Mouse (Mus musculus) heart, adult 11 months (tissue): ENCODE measurements around the gene Col6a5.

Source experiments
- DNase-seq: peaks from one replicate; pipeline ENCODE4 v3.0.0; 2022

The Col6a5 gene

GRCm38 (mm10) chr9:105960533-105960932 is at the start of gene Col6a5:
Gene Col6a5 (minus strand): TSS chr9:105960643.
- peak; percentile 98 for DNase-seq

GRCm38 (mm10) chr9:105997955-105998354 is 37.5 kb upstream of the Col6a5 start:
- DNase-seq = no peak

- DNase-seq = no peak
Measured at GRCm38 (mm10) chr9:105992425-105992824, 32.0 kb upstream of the Col6a5 start.

GRCm38 (mm10) chr9:105990099-105990498 is 29.7 kb upstream of the Col6a5 start:
- no peak for DNase-seq

- DNase-seq = no peak
Measured at GRCm38 (mm10) chr9:105989468-105989867, 29.0 kb upstream of the Col6a5 start.

GRCm38 (mm10) chr9:105988096-105988495 is 27.7 kb upstream of the Col6a5 start:
- no peak for DNase-seq

- no peak for DNase-seq
Measured at GRCm38 (mm10) chr9:105984931-105985519, 24.6 kb upstream of the Col6a5 start.

GRCm38 (mm10) chr9:105978479-105978878 is 18.0 kb upstream of the Col6a5 start:
- DNase-seq = no peak

GRCm38 (mm10) chr9:105976871-105977270 is 16.4 kb upstream of the Col6a5 start:
- peak; percentile 52 for DNase-seq

- DNase-seq = no peak
Measured at GRCm38 (mm10) chr9:105976314-105976713, 15.9 kb upstream of the Col6a5 start.

GRCm38 (mm10) chr9:105973736-105974135 is 13.3 kb upstream of the Col6a5 start:
- no peak for DNase-seq

- no peak for DNase-seq
Measured at GRCm38 (mm10) chr9:105972031-105972430, 11.6 kb upstream of the Col6a5 start.

GRCm38 (mm10) chr9:105971351-105971894 is 11.0 kb upstream of the Col6a5 start:
- DNase-seq = peak; percentile 80

GRCm38 (mm10) chr9:105970901-105971300 is 10.5 kb upstream of the Col6a5 start:
- DNase-seq = peak; percentile 79

- DNase-seq = peak; percentile 2
Measured at GRCm38 (mm10) chr9:105967976-105968375, 7.5 kb upstream of the Col6a5 start.

- DNase-seq = peak; percentile 5
Measured at GRCm38 (mm10) chr9:105959116-105959515, 1.3 kb downstream of the Col6a5 start.

GRCm38 (mm10) chr9:105949755-105950154 is 10.7 kb downstream of the Col6a5 start:
- DNase-seq = peak; percentile 29

- peak; percentile 29 for DNase-seq
Measured at GRCm38 (mm10) chr9:105947577-105947976, 12.9 kb downstream of the Col6a5 start.

- peak; percentile 61 for DNase-seq
Measured at GRCm38 (mm10) chr9:105933816-105934215, 26.6 kb downstream of the Col6a5 start.

- DNase-seq = no peak
Measured at GRCm38 (mm10) chr9:105929287-105929686, 31.2 kb downstream of the Col6a5 start.

- DNase-seq = no peak
Measured at GRCm38 (mm10) chr9:105928406-105929071, 31.9 kb downstream of the Col6a5 start.

- DNase-seq = no peak
Measured at GRCm38 (mm10) chr9:105923659-105924058, 36.8 kb downstream of the Col6a5 start.

- DNase-seq = no peak
Measured at GRCm38 (mm10) chr9:105915186-105915585, 45.3 kb downstream of the Col6a5 start.

GRCm38 (mm10) chr9:105910166-105910565 is 50.3 kb downstream of the Col6a5 start:
- no peak for DNase-seq
